Mouse (Mus musculus): Measurements from ENCODE around the gene Pdss2. TPM values are rescaled to one million over a fixed set of nuclear protein-coding genes. Genes with fewer than 3 reads are reported as not detected.

Gene Pdss2
- polyA plus RNA-seq, 1 experiment from 2014 or later = 14.6 TPM

GRCm38 (mm10) chr10:43290638-43291230, 69.4 kb downstream of the Pdss2 start:
- Histone ChIP-seq H3K4me1 (replicated peaks) (peaks cover 15% of the 10 kb centered on the region), H3K4me2 (no peak overlapping the region), H3K9ac (no peak overlapping the region), H3K9me3 (no peaks in the 10 kb centered on the region), H3K27me3 (no peaks in the 10 kb centered on the region), H3K36me3 (no peaks in the 10 kb centered on the region), H3K27ac (replicated peaks) (no peak overlapping the region), H3K4me3 (no peak overlapping the region)
- no peak for ATAC-seq (ENCODE audit: low read depth)
- WGBS = 72% methylated on average over 2 of the region's 2 CpGs

- H3K36me3 ChIP-seq = no peaks in the 10 kb centered on the region
- H3K9me3 ChIP-seq = no peaks in the 10 kb centered on the region
- 92% methylated on average over 2 of the region's 2 CpGs for WGBS
- peaks cover 13% of the 10 kb centered on the region for H3K4me1 ChIP-seq (replicated peaks)
- no peak overlapping the region for H3K4me3 ChIP-seq
- no peak overlapping the region for H3K9ac ChIP-seq
- no peak overlapping the region for H3K27ac ChIP-seq (replicated peaks)
- no peak overlapping the region for H3K4me2 ChIP-seq
- ATAC-seq (ENCODE audit: low read depth) = no peak
- no peaks in the 10 kb centered on the region for H3K27me3 ChIP-seq
Observed at GRCm38 (mm10) chr10:43291333-43291736, 70.0 kb downstream of the Pdss2 start.

DNA sequence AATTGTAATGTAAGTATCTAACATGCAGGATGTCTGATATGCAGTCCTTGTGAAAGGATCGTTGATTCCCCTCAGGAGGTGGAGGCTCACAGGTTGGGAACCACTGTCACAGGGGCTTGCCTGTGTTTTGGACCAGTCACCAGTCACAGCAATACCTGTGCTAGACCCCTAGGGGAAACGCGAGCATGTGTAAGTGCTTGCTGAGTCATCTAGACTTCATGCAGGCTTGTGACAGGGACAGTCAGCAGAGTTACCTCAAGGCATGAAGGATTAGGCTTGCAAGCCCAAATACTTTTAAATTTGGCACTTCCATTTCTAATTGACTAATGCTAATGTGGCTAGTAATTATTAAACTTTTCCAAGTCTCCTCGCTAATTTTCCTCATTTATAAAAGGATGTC, 71.2 kb downstream of the Pdss2 start:
- no peak overlapping the region for H3K4me2 ChIP-seq
- H3K36me3 ChIP-seq = no peaks in the 10 kb centered on the region
- H3K4me3 ChIP-seq = no peak overlapping the region
- H3K27ac ChIP-seq (replicated peaks) = no peak overlapping the region
- no peaks in the 10 kb centered on the region for H3K27me3 ChIP-seq
- H3K9me3 ChIP-seq = no peaks in the 10 kb centered on the region
- ATAC-seq (ENCODE audit: low read depth) = no peak
- no peak overlapping the region for H3K9ac ChIP-seq
- peaks cover 12% of the 10 kb centered on the region for H3K4me1 ChIP-seq (replicated peaks)
- 84% methylated on average over 4 of the region's 4 CpGs for WGBS

DNA sequence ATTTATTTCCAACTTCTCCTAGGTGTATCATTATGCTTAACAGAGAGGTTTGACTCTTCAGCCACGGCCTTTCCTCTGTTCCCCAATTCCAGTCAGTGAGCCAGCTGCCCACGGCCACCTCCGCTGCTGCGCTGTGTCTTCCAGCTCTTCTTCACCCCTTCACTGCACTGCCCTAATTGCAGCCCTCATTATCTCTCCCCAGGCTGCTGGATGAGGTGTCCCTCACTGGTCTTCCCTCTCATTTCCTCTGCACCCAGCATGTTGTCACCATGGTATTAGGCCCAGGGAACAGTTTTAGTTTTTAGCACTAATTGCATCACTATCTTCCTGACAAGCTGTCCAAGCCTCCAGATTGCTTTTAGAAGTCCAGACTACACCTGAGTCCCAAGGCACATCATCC, 73.0 kb downstream of the Pdss2 start:
- no peak overlapping the region for H3K9ac ChIP-seq
- peaks cover 12% of the 10 kb centered on the region for H3K4me1 ChIP-seq (replicated peaks)
- no peaks in the 10 kb centered on the region for H3K27me3 ChIP-seq
- no peaks in the 10 kb centered on the region for H3K9me3 ChIP-seq
- WGBS = 43% methylated on average over 4 of the region's 4 CpGs
- H3K36me3 ChIP-seq = no peaks in the 10 kb centered on the region
- H3K27ac ChIP-seq (replicated peaks) = no peak overlapping the region
- no peak overlapping the region for H3K4me2 ChIP-seq
- ATAC-seq (ENCODE audit: low read depth) = no peak
- no peak overlapping the region for H3K4me3 ChIP-seq

DNA sequence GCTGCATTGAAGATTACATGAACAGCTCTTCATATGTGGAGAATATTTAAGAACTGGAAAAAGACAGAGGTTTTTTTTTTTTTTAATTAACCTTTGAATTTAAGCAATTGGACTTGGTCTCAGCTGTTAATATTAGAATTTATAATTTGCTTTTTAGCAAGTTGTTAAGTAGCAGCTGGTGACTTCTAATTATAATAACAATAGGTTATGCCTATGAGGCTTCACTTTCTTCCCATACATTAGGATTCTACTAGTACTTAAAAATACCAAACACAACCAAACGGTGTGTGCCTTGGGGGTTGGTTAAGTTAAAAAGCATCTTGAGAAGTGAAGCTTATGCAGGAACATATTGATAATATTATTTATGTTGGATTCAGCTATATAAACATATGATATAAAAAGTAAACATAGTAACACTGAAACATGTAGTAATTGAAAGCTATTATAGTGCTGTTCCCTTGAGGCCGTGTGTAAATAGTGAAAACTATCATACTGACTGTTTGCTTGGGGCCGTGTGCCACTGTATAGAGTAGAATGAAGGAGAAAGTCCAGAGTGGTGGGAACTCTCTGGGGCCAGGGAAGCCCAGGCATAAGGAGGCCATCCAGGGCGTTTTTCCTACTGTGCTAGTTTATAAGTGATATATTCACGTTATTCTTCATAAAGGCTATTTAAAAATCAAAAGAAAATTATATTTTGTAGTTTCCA, 87.0 kb downstream of the Pdss2 start:
- H3K4me2 ChIP-seq = no peak overlapping the region
- no peak overlapping the region for H3K4me3 ChIP-seq
- H3K9ac ChIP-seq = no peak overlapping the region
- no peaks in the 10 kb centered on the region; the same call in 1 of the 2 replicates for H3K9me3 ChIP-seq
- ATAC-seq (ENCODE audit: low read depth) = 0 out of 2 replicates have a peak, but pooled peaks have one; percentile 30
- 53% methylated on average over 5 of the region's 5 CpGs for WGBS
- H3K4me1 ChIP-seq (replicated peaks) = peaks cover 42% of the 10 kb centered on the region
- no peak overlapping the region for H3K27ac ChIP-seq (replicated peaks)
- no peaks in the 10 kb centered on the region for H3K27me3 ChIP-seq
- H3K36me3 ChIP-seq = no peaks in the 10 kb centered on the region

GRCm38 (mm10) chr10:43310781-43311392, 89.6 kb downstream of the Pdss2 start:
- 55% methylated on average over 10 of the region's 10 CpGs for WGBS
- no peak for ATAC-seq (ENCODE audit: low read depth)
- Histone ChIP-seq H3K27ac (replicated peaks) (no peak overlapping the region), H3K4me1 (replicated peaks) (peaks cover 42% of the 10 kb centered on the region), H3K4me2 (no peak overlapping the region), H3K4me3 (no peak overlapping the region), H3K9me3 (no peaks in the 10 kb centered on the region; the same call in 1 of the 2 replicates), H3K36me3 (no peaks in the 10 kb centered on the region), H3K9ac (no peak overlapping the region), H3K27me3 (no peaks in the 10 kb centered on the region)

DNA sequence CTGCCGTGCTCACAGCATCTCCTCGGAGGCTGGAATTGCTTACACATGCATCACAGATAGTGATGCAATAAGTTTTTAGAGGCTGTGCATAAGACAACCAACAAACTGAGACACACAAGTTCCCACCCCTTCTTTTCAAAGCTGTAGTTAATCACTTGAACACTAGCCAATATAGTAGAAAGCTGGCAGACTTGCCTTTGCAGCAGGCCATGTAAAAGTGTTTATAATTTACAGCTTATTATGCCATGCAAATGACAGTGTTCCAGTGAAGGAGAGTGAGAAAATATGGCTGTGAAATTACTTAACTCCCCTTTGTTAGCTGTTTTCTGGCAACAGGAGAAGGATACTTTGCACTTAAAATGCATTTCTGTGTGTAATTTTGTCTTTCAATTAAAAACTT, 90.9 kb downstream of the Pdss2 start:
- ATAC-seq (ENCODE audit: low read depth) = no peak
- H3K9ac ChIP-seq = no peak overlapping the region
- no peaks in the 10 kb centered on the region for H3K27me3 ChIP-seq
- H3K9me3 ChIP-seq = no peaks in the 10 kb centered on the region
- H3K27ac ChIP-seq (replicated peaks) = no peak overlapping the region
- 41% methylated on average over 2 of the region's 2 CpGs for WGBS
- H3K4me3 ChIP-seq = no peak overlapping the region
- no peak overlapping the region for H3K4me2 ChIP-seq
- H3K36me3 ChIP-seq = no peaks in the 10 kb centered on the region
- H3K4me1 ChIP-seq (replicated peaks) = peaks cover 44% of the 10 kb centered on the region

GRCm38 (mm10) chr10:43312658-43313417, 91.6 kb downstream of the Pdss2 start:
- WGBS = 71% methylated on average over 7 of the region's 7 CpGs
- no peaks in the 10 kb centered on the region for H3K36me3 ChIP-seq
- no peaks in the 10 kb centered on the region for H3K9me3 ChIP-seq
- no peak overlapping the region for H3K4me2 ChIP-seq
- no peak for ATAC-seq (ENCODE audit: low read depth)
- H3K4me1 ChIP-seq (replicated peaks) = peaks cover 50% of the 10 kb centered on the region
- no peaks in the 10 kb centered on the region for H3K27me3 ChIP-seq
- H3K9ac ChIP-seq = no peak overlapping the region
- H3K27ac ChIP-seq (replicated peaks) = no peak overlapping the region
- H3K4me3 ChIP-seq = no peak overlapping the region

- no peaks in the 10 kb centered on the region for H3K27me3 ChIP-seq
- H3K4me1 ChIP-seq (replicated peaks) = peaks cover 40% of the 10 kb centered on the region
- H3K4me3 ChIP-seq = no peak overlapping the region
- H3K9me3 ChIP-seq = no peaks in the 10 kb centered on the region
- H3K4me2 ChIP-seq = no peak overlapping the region
- H3K27ac ChIP-seq (replicated peaks) = no peak overlapping the region
- H3K9ac ChIP-seq = no peak overlapping the region
- no peaks in the 10 kb centered on the region for H3K36me3 ChIP-seq
- ATAC-seq (ENCODE audit: low read depth) = no peak
Observed at GRCm38 (mm10) chr10:43315228-43315627, 93.9 kb downstream of the Pdss2 start.

DNA sequence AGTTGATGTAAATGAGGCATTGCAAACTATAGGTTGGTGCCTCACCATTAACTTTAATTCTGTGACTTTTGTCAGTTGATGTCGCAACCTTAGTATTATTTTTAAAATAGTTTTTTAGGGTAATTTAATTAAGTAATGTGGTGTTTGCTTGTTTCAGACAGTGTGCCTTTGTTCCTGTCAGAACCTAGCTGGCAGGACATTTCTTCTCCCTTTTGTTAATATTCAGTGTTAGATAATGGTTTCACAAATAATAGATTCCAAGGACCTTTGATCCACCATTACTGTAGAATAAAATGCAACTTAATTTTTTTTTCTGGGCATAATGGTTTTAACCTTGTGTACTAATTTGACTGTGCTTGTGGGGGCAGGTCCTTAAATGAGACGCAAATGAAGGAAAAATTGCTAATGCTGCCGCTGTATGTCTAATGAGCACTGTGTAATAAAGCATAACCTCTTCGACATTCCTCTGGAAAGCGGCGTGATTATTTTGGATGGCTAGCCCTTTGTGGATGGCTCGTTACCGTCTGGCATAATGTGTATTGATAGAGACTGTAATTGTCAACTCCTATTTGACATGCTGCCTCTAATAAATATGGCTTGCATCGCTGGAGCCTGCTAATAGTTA, 96.2 kb downstream of the Pdss2 start:
- H3K9ac ChIP-seq = 0 out of 2 replicates have a peak overlapping the region, but pooled peaks have one; percentile 6
- H3K4me1 ChIP-seq (replicated peaks) = peaks cover 26% of the 10 kb centered on the region
- H3K27me3 ChIP-seq = no peaks in the 10 kb centered on the region
- ATAC-seq (ENCODE audit: low read depth) = peak; percentile 47; the same call in 1 of the 2 replicates
- H3K4me2 ChIP-seq = no peak overlapping the region
- no peaks in the 10 kb centered on the region for H3K36me3 ChIP-seq
- H3K4me3 ChIP-seq = no peak overlapping the region
- no peaks in the 10 kb centered on the region for H3K9me3 ChIP-seq
- 36% methylated on average over 9 of the region's 9 CpGs for WGBS
- peak overlapping the region; percentile 39 for H3K27ac ChIP-seq (replicated peaks)

GRCm38 (mm10) chr10:43321019-43321418, 99.7 kb downstream of the Pdss2 start:
- no peaks in the 10 kb centered on the region for H3K27me3 ChIP-seq
- WGBS = 90% methylated on average over 5 of the region's 5 CpGs
- no peak for ATAC-seq (ENCODE audit: low read depth)

More at GRCm38 (mm10) chr10:43321019-43321418, 99.7 kb downstream of the Pdss2 start:
- Histone ChIP-seq H3K4me1 (replicated peaks) (peaks cover 23% of the 10 kb centered on the region), H3K27ac (replicated peaks) (no peak overlapping the region), H3K36me3 (no peaks in the 10 kb centered on the region), H3K9me3 (no peaks in the 10 kb centered on the region), H3K9ac (no peak overlapping the region), H3K4me2 (no peak overlapping the region), H3K4me3 (no peak overlapping the region)
